Mouse (Mus musculus): ENCODE results near the gene Epha1. TPM values are rescaled to one million over a fixed set of nuclear protein-coding genes. Genes with fewer than 3 reads are reported as not detected.
A peak's percentile ranks its signal among the peaks of the same experiment; 100 is the strongest.

Epha1 gene
- total and polyA plus RNA-seq, 3 experiments, result not detected

DNA sequence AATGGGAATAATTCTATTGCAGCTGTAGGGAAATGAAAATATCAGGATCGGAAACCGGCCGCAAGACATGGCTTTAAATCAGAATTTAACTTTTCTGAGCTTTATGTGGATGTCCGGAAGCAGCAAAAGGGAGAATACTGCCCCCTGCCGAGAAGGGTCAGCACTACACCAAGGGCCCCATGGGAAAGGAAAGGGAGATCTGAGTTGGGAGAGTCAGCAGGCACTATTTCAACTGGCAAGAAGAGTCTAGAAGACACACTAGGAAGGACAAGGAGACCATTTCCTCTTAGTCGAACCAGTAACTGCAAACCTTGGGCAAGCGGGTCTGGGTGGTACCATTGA is 47.8 kb downstream of the Epha1 start:
- no peaks in the 10 kb centered on the region for H3K36me3 ChIP-seq (replicated peaks in 1 of 2; ENCODE audit: control insufficient read depth in 1 of 2, insufficient read depth in 1 of 2, low read length in 1 of 2)
- peaks cover 27% of the 10 kb centered on the region for H3K27me3 ChIP-seq (replicated peaks)
- peak overlapping the region; percentile 87 for H3K4me2 ChIP-seq (ENCODE audit: insufficient read depth, low read depth, poor library complexity, severe bottlenecking)
- peak overlapping the region; percentile 41; the same call in 1 of the 2 replicates for H3K9ac ChIP-seq (ENCODE audit: insufficient read depth, low read depth)
- dilution Hi-C loops (cut with MboI; ENCODE audit: extremely low pct_ligation_motif_present, extremely low pct_unique_long_range_greater_than_20kb, low sequenced_read_pairs) (no loop called here), in situ Hi-C loops (cut with MboI; ENCODE audit: low pct_ligation_motif_present, low pct_unique_long_range_greater_than_20kb, low sequenced_read_pairs) (loop anchor here (10.0 to 25.0 kb wide), 2 partner anchors 90 to 262 kb away; partner anchors contain the start of gene Tcaf3)
- H3K27ac ChIP-seq (ENCODE audit: insufficient read depth, low read depth), result no peak overlapping the region
- H3K4me1 ChIP-seq (ENCODE audit: control insufficient read depth in 1 of 2, insufficient read depth in 2 of 2), result no peaks in the 10 kb centered on the region; a peak in 1 of 4 replicates
- TF ChIP-seq RAD21 (IDR thresholded peaks at IDR 0.05; ENCODE audit: low read depth, low read length), result peak; percentile 56
- no peak for TF ChIP-seq POLR2A (IDR thresholded peaks at IDR 0.05; ENCODE audit: low read depth, low read length)
- TF ChIP-seq CTCF (conservative IDR thresholded peaks at IDR 0.05 in 1 of 2, IDR thresholded peaks at IDR 0.05 in 1 of 2; ENCODE audit: low read depth in 2 of 2, low read length in 2 of 2), result peak; percentile 85 to 93
- no peak for TF ChIP-seq TBP (conservative IDR thresholded peaks at IDR 0.05; ENCODE audit: low read depth, low read length)
- 0 out of 2 replicates have a peak, but pooled peaks have one; percentile 32 for TF ChIP-seq SIN3A (IDR thresholded peaks at IDR 0.05; ENCODE audit: low read length)
- peak; percentile 65 for TF ChIP-seq SMC3 (IDR thresholded peaks at IDR 0.05; ENCODE audit: low read depth, low read length)
- TF ChIP-seq IRF4 (IDR thresholded peaks at IDR 0.05; ENCODE audit: low read depth, low read length), result peak; percentile 49; the same call in 1 of the 2 replicates
- TF ChIP-seq HCFC1 (IDR thresholded peaks at IDR 0.05; ENCODE audit: low read depth, low read length), result peak; percentile 32; the same call in 1 of the 2 replicates
- no peak for TF ChIP-seq POLR2AphosphoS2 (IDR thresholded peaks at IDR 0.05; ENCODE audit: low read depth, low read length)
- peak; percentile 81 for TF ChIP-seq ELF1 (IDR thresholded peaks at IDR 0.05; ENCODE audit: low read depth, low read length)
- peaks cover 3% of the 10 kb centered on the region for H3K9me3 ChIP-seq (replicated peaks; ENCODE audit: low read length)
- peak overlapping the region; percentile 38 to 73 (median 63) for H3K4me3 ChIP-seq (replicated peaks in 1 of 3; ENCODE audit: low read depth in 2 of 3, low read length in 2 of 3, poor library complexity in 1 of 3)
- peak; percentile 81 for DNase-seq (ENCODE audit: extremely low read depth)
- no peaks in the 10 kb centered on the region for H3K79me2 ChIP-seq (replicated peaks; ENCODE audit: control insufficient read depth, extremely low read depth, insufficient read depth, poor library complexity, severe bottlenecking)

DNA sequence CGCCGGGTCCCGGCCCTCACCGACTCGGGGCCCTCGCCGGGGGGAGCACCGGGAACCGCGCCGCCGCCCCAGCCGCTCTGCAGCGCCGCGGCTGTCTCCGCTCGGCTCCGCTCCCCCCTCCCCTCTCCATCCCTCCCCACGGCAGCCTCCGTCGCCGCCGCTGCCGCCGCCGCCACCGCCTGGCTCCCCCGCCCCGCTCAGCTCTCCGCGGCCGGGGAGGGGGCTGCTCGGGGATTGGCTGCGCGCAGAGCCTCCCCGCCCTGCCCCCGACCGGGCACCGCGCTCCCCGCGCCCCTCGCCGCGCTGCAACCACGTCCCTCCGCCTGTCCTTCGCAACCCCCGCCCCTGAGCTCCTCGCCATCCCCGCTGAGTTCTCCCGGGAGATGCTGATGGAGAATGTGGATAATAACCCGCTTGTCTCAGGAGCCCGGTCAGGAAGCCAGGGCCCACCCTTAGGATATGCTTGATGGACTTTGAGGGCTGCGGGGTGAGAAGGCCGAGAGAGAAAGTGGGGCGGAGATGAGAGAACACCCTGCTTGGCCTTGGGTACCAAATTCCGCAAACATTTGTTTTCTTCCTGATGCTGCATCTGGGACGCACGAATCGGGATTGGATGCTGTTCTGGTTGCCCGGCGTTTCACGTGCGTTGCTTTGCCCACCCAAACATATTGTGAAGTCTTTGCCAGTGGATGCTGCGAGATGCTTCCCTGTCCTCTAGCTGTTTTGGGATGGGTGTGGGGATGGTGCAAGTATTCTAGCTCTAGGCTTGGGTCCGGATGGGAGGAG is 48.4 kb downstream of the Epha1 start, which contains the start of gene Fam131b:
Gene Fam131b (minus strand): TSS at position 162 of the 786 bp plus-strand sequence.
- no peaks in the 10 kb centered on the region for H3K79me2 ChIP-seq (replicated peaks; ENCODE audit: control insufficient read depth, extremely low read depth, insufficient read depth, poor library complexity, severe bottlenecking)
- peak within 1 kb of the TSS; percentile 38 to 73 (median 63) for H3K4me3 ChIP-seq (replicated peaks in 1 of 3; ENCODE audit: low read depth in 2 of 3, low read length in 2 of 3, poor library complexity in 1 of 3)
- H3K27ac ChIP-seq (ENCODE audit: insufficient read depth, low read depth), result no peak within 1 kb of the TSS
- no peak for TF ChIP-seq MYC (IDR thresholded peaks at IDR 0.05; ENCODE audit: low read depth, low read length)
- TF ChIP-seq MAZ (IDR thresholded peaks at IDR 0.05; ENCODE audit: low read depth, low read length), result 0 out of 2 replicates have a peak, but pooled peaks have one; percentile 4
- peaks cover 27% of the 10 kb centered on the region for H3K27me3 ChIP-seq (replicated peaks)
- no peaks in the 10 kb centered on the region; a peak in 1 of 4 replicates for H3K4me1 ChIP-seq (ENCODE audit: control insufficient read depth in 1 of 2, insufficient read depth in 2 of 2)
- H3K4me2 ChIP-seq (ENCODE audit: insufficient read depth, low read depth, poor library complexity, severe bottlenecking), result peak within 1 kb of the TSS; percentile 87
- dilution Hi-C loops (cut with MboI; ENCODE audit: extremely low pct_ligation_motif_present, extremely low pct_unique_long_range_greater_than_20kb, low sequenced_read_pairs) (no loop called here), in situ Hi-C loops (cut with MboI; ENCODE audit: low pct_ligation_motif_present, low pct_unique_long_range_greater_than_20kb, low sequenced_read_pairs) (loop anchor here (10.0 to 25.0 kb wide), 2 partner anchors 90 to 263 kb away; partner anchors contain the start of gene Tcaf3)
- H3K9ac ChIP-seq (ENCODE audit: insufficient read depth, low read depth), result peak within 1 kb of the TSS; percentile 41
- no peaks in the 10 kb centered on the region for H3K36me3 ChIP-seq (replicated peaks in 1 of 2; ENCODE audit: control insufficient read depth in 1 of 2, insufficient read depth in 1 of 2, low read length in 1 of 2)
- DNase-seq (ENCODE audit: extremely low read depth), result peak; percentile 20
- H3K9me3 ChIP-seq (replicated peaks; ENCODE audit: low read length), result peaks cover 3% of the 10 kb centered on the region

All from CH12.LX (cell line).